Mouse (Mus musculus): ENCODE data around the gene Vmn2r48. TPM values are rescaled to one million over a fixed set of nuclear protein-coding genes. Genes with fewer than 3 reads are reported as not detected.
"Not testable (repeated sequence)": the region's sequence is repeated elsewhere in the genome, so short reads cannot be mapped to it uniquely, and the experiment has no call there.

Vmn2r48 gene
- polyA plus RNA-seq (2014; fragmentation: Nextera tagmentation; extraction: Ambion mirVana) = not detected in 2 replicates

DNA sequence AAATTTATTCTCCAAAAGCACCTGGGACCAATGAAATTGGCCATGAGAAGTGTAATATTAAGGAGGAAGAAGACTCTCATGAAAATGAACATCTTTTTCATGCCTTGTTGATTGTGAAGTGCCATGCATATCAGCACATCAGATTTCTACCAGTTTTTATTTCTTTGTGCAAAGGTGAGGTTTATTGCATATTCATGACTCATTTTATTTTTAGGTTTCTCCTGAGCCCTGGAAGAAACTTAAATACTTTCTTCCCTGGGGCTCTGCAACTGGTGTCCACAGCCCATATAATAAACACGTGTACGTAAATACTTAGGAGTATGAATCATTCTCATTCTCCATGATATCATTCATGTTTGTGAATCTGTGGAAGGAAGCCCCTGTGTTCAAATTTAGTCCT lies at the start of gene Vmn2r48:
TSS of gene Vmn2r48 (minus strand) at position 101 of the 400 bp plus-strand sequence.
- not testable (repeated sequence) for H3K4me3 ChIP-seq (ENCODE audit: low read depth, low read length); H3K36me3 ChIP-seq (ENCODE audit: control insufficient read depth, insufficient read depth, low read length); H3K27me3 ChIP-seq (ENCODE audit: control insufficient read depth, insufficient read depth, low read length); H3K4me2 ChIP-seq (replicated peaks; ENCODE audit: low read depth, low read length); H3K27ac ChIP-seq (ENCODE audit: low read length); H3K9ac ChIP-seq (replicated peaks; ENCODE audit: low read depth, low read length); H3K9me3 ChIP-seq (ENCODE audit: control insufficient read depth, low read depth, low read length); H3K4me1 ChIP-seq (ENCODE audit: control insufficient read depth, insufficient read depth, low read length); ATAC-seq (ENCODE audit: insufficient number of reproducible peaks, insufficient read depth, low FRiP score, low read depth)
- 77% methylated on average over 2 of the region's 2 CpGs for whole genome bisulfite sequencing

DNA sequence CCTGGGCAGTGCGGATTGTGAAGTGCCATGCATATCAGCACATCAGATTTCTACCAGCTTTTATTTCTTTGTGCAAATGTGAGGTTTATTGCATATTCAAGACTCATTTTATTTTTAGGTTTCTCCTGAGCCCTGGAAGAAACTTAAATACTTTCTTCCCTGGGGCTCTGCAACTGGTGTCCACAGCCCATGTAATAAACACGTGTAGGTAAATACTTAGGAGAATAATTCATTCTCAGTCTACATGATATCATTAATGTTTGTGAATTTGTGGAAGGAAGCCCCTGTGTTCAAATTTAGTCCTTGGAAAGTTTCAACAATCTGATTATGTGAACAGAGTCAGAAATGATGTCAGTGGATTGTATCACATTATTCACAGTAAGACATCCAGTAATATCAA lies 38.8 kb upstream of the Vmn2r48 start, which contains the start of gene Vmn2r49:
TSS of gene Vmn2r49 (minus strand) at position 101 of the 400 bp plus-strand sequence.
- not testable (repeated sequence) for H3K9ac ChIP-seq (replicated peaks; ENCODE audit: low read depth, low read length); ATAC-seq (ENCODE audit: insufficient number of reproducible peaks, insufficient read depth, low FRiP score, low read depth); H3K4me1 ChIP-seq (ENCODE audit: control insufficient read depth, insufficient read depth, low read length); H3K27ac ChIP-seq (ENCODE audit: low read length); H3K4me3 ChIP-seq (ENCODE audit: low read depth, low read length); H3K36me3 ChIP-seq (ENCODE audit: control insufficient read depth, insufficient read depth, low read length); H3K27me3 ChIP-seq (ENCODE audit: control insufficient read depth, insufficient read depth, low read length); H3K4me2 ChIP-seq (replicated peaks; ENCODE audit: low read depth, low read length); H3K9me3 ChIP-seq (ENCODE audit: control insufficient read depth, low read depth, low read length)
- WGBS = no CpG with 5 or more reads among the region's 2 CpGs

Other genes with a start within 250 kb of the Vmn2r48 start
- not detected in 2 replicates for gene Vmn2r46, start 183.0 kb downstream of the Vmn2r48 start, polyA plus RNA-seq (2014; fragmentation: Nextera tagmentation; extraction: Ambion mirVana)
- not detected in 2 replicates for gene Vmn2r47, start 112.3 kb downstream of the Vmn2r48 start, polyA plus RNA-seq (2014; fragmentation: Nextera tagmentation; extraction: Ambion mirVana)
- not detected in 2 replicates for gene Vmn2r49, start 38.7 kb upstream of the Vmn2r48 start, polyA plus RNA-seq (2014; fragmentation: Nextera tagmentation; extraction: Ambion mirVana)
- gene Vmn2r50, start 99.7 kb upstream of the Vmn2r48 start, polyA plus RNA-seq (2014; fragmentation: Nextera tagmentation; extraction: Ambion mirVana) = not detected in 2 replicates
- not detected in 2 replicates for gene Vmn2r51, start 152.2 kb upstream of the Vmn2r48 start, polyA plus RNA-seq (2014; fragmentation: Nextera tagmentation; extraction: Ambion mirVana)
- gene Vmn2r52, start 223.0 kb upstream of the Vmn2r48 start, polyA plus RNA-seq (2014; fragmentation: Nextera tagmentation; extraction: Ambion mirVana) = not detected in 2 replicates